Mouse (Mus musculus) intestine, postnatal 0 days (tissue): ENCODE measurements around the gene Rps7. TPM values are rescaled to one million over a fixed set of nuclear protein-coding genes. Genes with fewer than 3 reads are reported as not detected.
A peak's percentile ranks its signal among the peaks of the same experiment; 100 is the strongest.

Experiments
- ATAC-seq: fragments of 200-750 bp; cut with Nextera tagmentation; 2 replicates; pipeline ENCODE4 v1.8.0; 2017; ENCODE audit warnings: mild to moderate bottlenecking, moderate TSS enrichment, moderate library complexity
- H3K27ac ChIP-seq: fragments of 300-500 bp; sonication (generic); 2 replicates; pipeline ENCODE4 v1.5.1; 2014; ENCODE audit warnings: mild to moderate bottlenecking, low read depth, low read length, moderate library complexity
- H3K27me3 ChIP-seq: fragments of 300-500 bp; sonication (generic); replicated peaks from 2 replicates; pipeline ENCODE4 v1.6.1; 2014; ENCODE audit warnings: low read length, mixed read lengths; ENCODE audit not compliant: control insufficient read depth, insufficient read depth
- H3K36me3 ChIP-seq: fragments of 300-500 bp; sonication (generic); 2 replicates; pipeline ENCODE4 v1.6.1; 2014; ENCODE audit warnings: mild to moderate bottlenecking, moderate library complexity; ENCODE audit not compliant: control insufficient read depth, insufficient read depth
- H3K4me1 ChIP-seq: fragments of 300-500 bp; sonication (generic); replicated peaks from 2 replicates; pipeline ENCODE4 v1.6.1; 2014; ENCODE audit warnings: antibody characterized with exemption, low read length, mixed read lengths; ENCODE audit not compliant: control insufficient read depth, insufficient read depth
- H3K4me2 ChIP-seq: fragments of 300-500 bp; sonication (generic); replicated peaks from 2 replicates; pipeline ENCODE4 v1.6.1; 2014; ENCODE audit warnings: low read depth, mild to moderate bottlenecking, moderate library complexity
- H3K4me3 ChIP-seq: fragments of 300-500 bp; sonication (generic); 2 replicates; pipeline ENCODE4 v1.5.1; 2014; ENCODE audit warnings: low read depth, low read length
- H3K9ac ChIP-seq: fragments of 300-500 bp; sonication (generic); 2 replicates; pipeline ENCODE4 v1.6.1; 2014; ENCODE audit warnings: mild to moderate bottlenecking, low read depth, low read length
- H3K9me3 ChIP-seq: fragments of 300-500 bp; sonication (generic); 2 replicates; pipeline ENCODE4 v1.6.1; 2016; ENCODE audit warnings: mixed run types; ENCODE audit not compliant: control insufficient read depth
- CTCF ChIP-seq: sonication (generic); IDR thresholded peaks from 2 replicates; pipeline ENCODE4 v1.5.1; 2016; ENCODE audit warnings: low read depth, mild to moderate bottlenecking, control low read depth, antibody characterized with exemption, moderate library complexity
- WGBS: fragments of 180-500 bp; shearing (Covaris S2); extraction: QIAGEN DNeasy Blood & Tissue Kit; methylation state at CpG from one replicate; pipeline ENCODE4 v1.1.7; 2014; 5-methylcytosine and 5-hydroxymethylcytosine counted together
- polyA plus RNA-seq: library from polyadenylated mRNA; unstranded; fragments of >200 nt; fragmentation: Nextera tagmentation; extraction: Ambion mirVana; gene quantifications from 2 replicates; pipeline ENCODE4 v1.2.1, GENCODE M21; 2015

Rps7 gene
- polyA plus RNA-seq, 1 experiment from 2014 or later = 486 TPM

- H3K4me1 ChIP-seq = no peaks in the 10 kb centered on the region
- H3K9me3 ChIP-seq = no peaks in the 10 kb centered on the region
- peak overlapping the region; percentile 98 for H3K9ac ChIP-seq
- H3K4me3 ChIP-seq = peak overlapping the region; percentile 78
- H3K36me3 ChIP-seq = peaks cover 39% of the 10 kb centered on the region
- TF ChIP-seq CTCF = no peak
- H3K27me3 ChIP-seq = no peaks in the 10 kb centered on the region
- WGBS = under 1% methylated on average over 23 of the region's 23 CpGs
- peak overlapping the region; percentile 73 for H3K4me2 ChIP-seq
- ATAC-seq = peak; percentile 32; the same call in 1 of the 2 replicates
- peak overlapping the region; percentile 87 for H3K27ac ChIP-seq
Measured at GRCm38 (mm10) chr12:28635058-28635534, 657 bp downstream of the Rps7 start.

- no peaks in the 10 kb centered on the region for H3K4me1 ChIP-seq
- no peak overlapping the region for H3K27ac ChIP-seq
- TF ChIP-seq CTCF = no peak
- ATAC-seq = no peak
- H3K4me2 ChIP-seq = no peak overlapping the region
- H3K9ac ChIP-seq = no peak overlapping the region
- H3K9me3 ChIP-seq = no peaks in the 10 kb centered on the region
- H3K36me3 ChIP-seq = peaks cover 51% of the 10 kb centered on the region
- no peak overlapping the region for H3K4me3 ChIP-seq
- H3K27me3 ChIP-seq = no peaks in the 10 kb centered on the region
- 95% methylated on average over 2 of the region's 2 CpGs for WGBS
Measured at GRCm38 (mm10) chr12:28628436-28628835, 7.3 kb downstream of the Rps7 start.

GRCm38 (mm10) chr12:28627092-28627491 lies 8.7 kb downstream of the Rps7 start:
- H3K9ac ChIP-seq = no peak overlapping the region
- no peaks in the 10 kb centered on the region for H3K27me3 ChIP-seq
- no peaks in the 10 kb centered on the region for H3K9me3 ChIP-seq
- no peaks in the 10 kb centered on the region for H3K4me1 ChIP-seq
- no peak for TF ChIP-seq CTCF
- no peak overlapping the region for H3K4me2 ChIP-seq
- ATAC-seq = no peak
- H3K36me3 ChIP-seq = peaks cover 38% of the 10 kb centered on the region
- WGBS = 46% methylated on average over 4 of the region's 4 CpGs
- H3K27ac ChIP-seq = no peak overlapping the region
- no peak overlapping the region for H3K4me3 ChIP-seq

GRCm38 (mm10) chr12:28625407-28625806 lies 10.3 kb downstream of the Rps7 start:
- H3K4me1 ChIP-seq = no peaks in the 10 kb centered on the region
- no peak overlapping the region for H3K4me2 ChIP-seq
- TF ChIP-seq CTCF = no peak
- H3K9ac ChIP-seq = no peak overlapping the region
- H3K27ac ChIP-seq = no peak overlapping the region
- H3K4me3 ChIP-seq = no peak overlapping the region
- H3K27me3 ChIP-seq = no peaks in the 10 kb centered on the region
- no peaks in the 10 kb centered on the region for H3K9me3 ChIP-seq
- ATAC-seq = no peak
- 75% methylated on average over 7 of the region's 7 CpGs for WGBS
- peaks cover 21% of the 10 kb centered on the region for H3K36me3 ChIP-seq

GRCm38 (mm10) chr12:28624251-28624650 lies 11.5 kb downstream of the Rps7 start:
- WGBS = 63% methylated on average over 2 of the region's 2 CpGs
- Histone ChIP-seq H3K9me3 (no peaks in the 10 kb centered on the region), H3K4me3 (no peak overlapping the region), H3K27ac (no peak overlapping the region), H3K4me2 (no peak overlapping the region), H3K9ac (no peak overlapping the region), H3K27me3 (no peaks in the 10 kb centered on the region), H3K4me1 (no peaks in the 10 kb centered on the region), H3K36me3 (peaks cover 9% of the 10 kb centered on the region)
- ATAC-seq = no peak
- no peak for TF ChIP-seq CTCF

GRCm38 (mm10) chr12:28623195-28623594 lies 12.6 kb downstream of the Rps7 start, which contains the start of gene Colec11:
Gene Colec11, minus strand, starts transcription at chr12:28623377.
- no peak for TF ChIP-seq CTCF
- WGBS = 29% methylated on average over 5 of the region's 5 CpGs
- Histone ChIP-seq H3K9me3 (no peaks in the 10 kb centered on the region), H3K4me1 (no peaks in the 10 kb centered on the region), H3K27ac (no peak within 1 kb of the TSS), H3K4me2 (no peak within 1 kb of the TSS), H3K4me3 (no peak within 1 kb of the TSS), H3K9ac (no peak within 1 kb of the TSS), H3K27me3 (no peaks in the 10 kb centered on the region), H3K36me3 (no peaks in the 10 kb centered on the region)
- no peak for ATAC-seq

- H3K36me3 ChIP-seq = no peaks in the 10 kb centered on the region
- WGBS = 71% methylated on average over 1 of the region's 1 CpGs
- H3K4me3 ChIP-seq = no peak overlapping the region
- TF ChIP-seq CTCF = no peak
- H3K27ac ChIP-seq = no peak overlapping the region
- H3K9ac ChIP-seq = no peak overlapping the region
- ATAC-seq = no peak
- H3K4me2 ChIP-seq = no peak overlapping the region
- H3K9me3 ChIP-seq = no peaks in the 10 kb centered on the region
- H3K27me3 ChIP-seq = no peaks in the 10 kb centered on the region
- no peaks in the 10 kb centered on the region for H3K4me1 ChIP-seq
Measured at GRCm38 (mm10) chr12:28622641-28623040, 13.1 kb downstream of the Rps7 start.
